Mouse (Mus musculus): ENCODE measurements at regions not wholly inside any gene's neighbourhood (a gene's known extent, or its start where the extent isn't known, plus 50 kb on each side); places are given as distances from the start of the nearest gene placed in this dataset.

- DNase-seq (ENCODE audit: low read depth, low spot score), result no peak
Measured at GRCm38 (mm10) chr1:23207843-23208242, 105.8 kb upstream of the 4933415F23Rik start.

GRCm38 (mm10) chr1:23207024-23207423 lies 105.0 kb upstream of the 4933415F23Rik start:
- DNase-seq (ENCODE audit: low read depth, low spot score), result no peak

GRCm38 (mm10) chr1:23202511-23203435 lies 100.7 kb upstream of the 4933415F23Rik start:
- DNase-seq (ENCODE audit: low read depth, low spot score), result no peak

- no peak for DNase-seq (ENCODE audit: low read depth, low spot score)
Measured at GRCm38 (mm10) chr1:23200460-23200859, 98.4 kb upstream of the 4933415F23Rik start.

- DNase-seq (ENCODE audit: low read depth, low spot score), result no peak
Measured at GRCm38 (mm10) chr1:23190316-23191005, 88.4 kb upstream of the 4933415F23Rik start.

- no peak for DNase-seq (ENCODE audit: low read depth, low spot score)
Measured at GRCm38 (mm10) chr1:23189790-23190189, 87.7 kb upstream of the 4933415F23Rik start.

GRCm38 (mm10) chr1:23188216-23188615 lies 86.2 kb upstream of the 4933415F23Rik start:
- no peak for DNase-seq (ENCODE audit: low read depth, low spot score)

GRCm38 (mm10) chr1:23187446-23188206 lies 85.6 kb upstream of the 4933415F23Rik start:
- no peak for DNase-seq (ENCODE audit: low read depth, low spot score)

GRCm38 (mm10) chr1:23184728-23185127 lies 82.7 kb upstream of the 4933415F23Rik start:
- no peak for DNase-seq (ENCODE audit: low read depth, low spot score)

- no peak for DNase-seq (ENCODE audit: low read depth, low spot score)
Measured at GRCm38 (mm10) chr1:23182541-23182940, 80.5 kb upstream of the 4933415F23Rik start.

- no peak for DNase-seq (ENCODE audit: low read depth, low spot score)
Measured at GRCm38 (mm10) chr1:23178335-23178974, 76.4 kb upstream of the 4933415F23Rik start.

- DNase-seq (ENCODE audit: low read depth, low spot score), result no peak
Measured at GRCm38 (mm10) chr1:23174022-23174421, 72.0 kb upstream of the 4933415F23Rik start.

- DNase-seq (ENCODE audit: low read depth, low spot score), result no peak
Measured at GRCm38 (mm10) chr1:23173054-23173802, 71.2 kb upstream of the 4933415F23Rik start.

- DNase-seq (ENCODE audit: low read depth, low spot score), result no peak
Measured at GRCm38 (mm10) chr1:23171336-23171735, 69.3 kb upstream of the 4933415F23Rik start.

GRCm38 (mm10) chr1:23170711-23171110 lies 68.7 kb upstream of the 4933415F23Rik start:
- no peak for DNase-seq (ENCODE audit: low read depth, low spot score)

GRCm38 (mm10) chr1:23168504-23168903 lies 66.5 kb upstream of the 4933415F23Rik start:
- DNase-seq (ENCODE audit: low read depth, low spot score), result no peak

GRCm38 (mm10) chr1:23163371-23163935 lies 61.4 kb upstream of the 4933415F23Rik start:
- no peak for DNase-seq (ENCODE audit: low read depth, low spot score)

- no peak for DNase-seq (ENCODE audit: low read depth, low spot score)
Measured at GRCm38 (mm10) chr1:23162766-23163165, 60.7 kb upstream of the 4933415F23Rik start.

All from brain, embryonic 18.5 days (tissue).